Mouse (Mus musculus): ENCODE data around the gene Gm9817. TPM values are rescaled to one million over a fixed set of nuclear protein-coding genes. Genes with fewer than 3 reads are reported as not detected.

Gene Gm9817
- total RNA-seq, 2 experiments from 2014 or later: 0.13 TPM; not detected in 1

GRCm38 (mm10) chr13:45080771-45081170, 2.3 kb downstream of the Gm9817 start:
- intact Hi-C loops (cut with DNase I): no loop called here
- peak in 1 of 2 experiments; percentile 62 for DNase-seq (ENCODE audit: low spot score in 2 of 2)

GRCm38 (mm10) chr13:45083696-45084095, 5.2 kb downstream of the Gm9817 start:
- DNase-seq (ENCODE audit: low spot score in 2 of 2): no peak
- intact Hi-C loops (cut with DNase I): no loop called here

GRCm38 (mm10) chr13:45088796-45089221, 10.3 kb downstream of the Gm9817 start:
- intact Hi-C loops (cut with DNase I): no loop called here
- no peak for DNase-seq (ENCODE audit: low spot score in 2 of 2)

GRCm38 (mm10) chr13:45089846-45090245, 11.4 kb downstream of the Gm9817 start:
- intact Hi-C loops (cut with DNase I): no loop called here
- DNase-seq (ENCODE audit: low spot score in 2 of 2): no peak

- intact Hi-C loops (cut with DNase I): no loop called here
- DNase-seq (ENCODE audit: low spot score in 2 of 2): no peak
Observed at GRCm38 (mm10) chr13:45092816-45093215, 14.3 kb downstream of the Gm9817 start.

GRCm38 (mm10) chr13:45095028-45095427, 16.5 kb downstream of the Gm9817 start:
- intact Hi-C loops (cut with DNase I): no loop called here
- DNase-seq (ENCODE audit: low spot score in 2 of 2): no peak

- DNase-seq (ENCODE audit: low spot score in 2 of 2): peak in 1 of 2 experiments; percentile 37
- intact Hi-C loops (cut with DNase I): no loop called here
Observed at GRCm38 (mm10) chr13:45099582-45100229, 21.2 kb downstream of the Gm9817 start.

- intact Hi-C loops (cut with DNase I): no loop called here
Observed at GRCm38 (mm10) chr13:45106480-45106879, 28.0 kb downstream of the Gm9817 start.

GRCm38 (mm10) chr13:45108851-45109390, 30.4 kb downstream of the Gm9817 start:
- intact Hi-C loops (cut with DNase I): no loop called here
- DNase-seq (ENCODE audit: low spot score in 2 of 2): peak in 1 of 2 experiments; percentile 61

More at GRCm38 (mm10) chr13:45106480-45106879, 28.0 kb downstream of the Gm9817 start:
- DNase-seq (ENCODE audit: low spot score in 2 of 2): no peak

- intact Hi-C loops (cut with DNase I): no loop called here
- no peak for DNase-seq (ENCODE audit: low spot score in 2 of 2)
Observed at GRCm38 (mm10) chr13:45118375-45118774, 39.9 kb downstream of the Gm9817 start.

GRCm38 (mm10) chr13:45118822-45119221, 40.3 kb downstream of the Gm9817 start:
- intact Hi-C loops (cut with DNase I): no loop called here
- no peak for DNase-seq (ENCODE audit: low spot score in 2 of 2)

Other genes starting within 250 kb of the Gm9817 start
- 10 to 100 TPM; 78.9 to 89.5 TPM for gene Dtnbp1, start 76.5 kb upstream of the Gm9817 start, total RNA-seq (2021)

All from left cerebral cortex, postnatal 14 days (tissue).